Mouse (Mus musculus): Measurements from ENCODE around the gene Elfn1. TPM values are rescaled to one million over a fixed set of nuclear protein-coding genes. Genes with fewer than 3 reads are reported as not detected.
A peak's percentile ranks its signal among the peaks of the same experiment; 100 is the strongest.

Gene Elfn1
- total and polyA plus RNA-seq, 3 experiments = 0.04 to 0.06 TPM; not detected in 1

GRCm38 (mm10) chr5:139879694-139880093 is 28.0 kb upstream of the Elfn1 start:
- no peak for DNase-seq (ENCODE audit: extremely low read depth)
- Histone ChIP-seq H3K4me1 (ENCODE audit: control insufficient read depth in 1 of 2, insufficient read depth in 2 of 2) (no peaks in the 10 kb centered on the region), H3K4me2 (ENCODE audit: insufficient read depth, low read depth, poor library complexity, severe bottlenecking) (no peak overlapping the region), H3K27me3 (replicated peaks) (peaks cover 39% of the 10 kb centered on the region), H3K9ac (ENCODE audit: insufficient read depth, low read depth) (no peak overlapping the region), H3K9me3 (replicated peaks; ENCODE audit: low read length) (peaks cover 15% of the 10 kb centered on the region), H3K79me2 (replicated peaks; ENCODE audit: control insufficient read depth, extremely low read depth, insufficient read depth, poor library complexity, severe bottlenecking) (no peaks in the 10 kb centered on the region), H3K4me3 (replicated peaks in 1 of 3; ENCODE audit: low read depth in 2 of 3, low read length in 2 of 3, poor library complexity in 1 of 3) (no peak overlapping the region), H3K36me3 (replicated peaks in 1 of 2; ENCODE audit: control insufficient read depth in 1 of 2, insufficient read depth in 1 of 2, low read length in 1 of 2) (no peaks in the 10 kb centered on the region), H3K27ac (ENCODE audit: insufficient read depth, low read depth) (no peak overlapping the region)
- dilution Hi-C loops (cut with MboI; ENCODE audit: extremely low pct_ligation_motif_present, extremely low pct_unique_long_range_greater_than_20kb, low sequenced_read_pairs) (no loop called here), in situ Hi-C loops (cut with MboI; ENCODE audit: low pct_ligation_motif_present, low pct_unique_long_range_greater_than_20kb, low sequenced_read_pairs) (no loop called here)
- TF ChIP-seq HCFC1 (IDR thresholded peaks at IDR 0.05; ENCODE audit: low read depth, low read length) (no peak), NELFE (IDR thresholded peaks at IDR 0.05; ENCODE audit: low read depth, low read length) (no peak), UBTF (IDR thresholded peaks at IDR 0.05; ENCODE audit: low read depth, low read length) (no peak), MAX (IDR thresholded peaks at IDR 0.05; ENCODE audit: low read length) (no peak), USF1 (IDR thresholded peaks at IDR 0.05; ENCODE audit: low read depth, low read length) (no peak), TBP (conservative IDR thresholded peaks at IDR 0.05; ENCODE audit: low read depth, low read length) (no peak), JUN (IDR thresholded peaks at IDR 0.05; ENCODE audit: insufficient read depth, low read depth, low read length) (no peak), ETS1 (conservative IDR thresholded peaks at IDR 0.05; ENCODE audit: low read depth, low read length) (no peak), MEF2A (IDR thresholded peaks at IDR 0.05; ENCODE audit: borderline replicate concordance, low read depth, low read length) (no peak), TCF12 (IDR thresholded peaks at IDR 0.05; ENCODE audit: low read depth, low read length) (no peak)

GRCm38 (mm10) chr5:139881161-139881560 is 26.6 kb upstream of the Elfn1 start:
- Histone ChIP-seq H3K4me2 (ENCODE audit: insufficient read depth, low read depth, poor library complexity, severe bottlenecking) (no peak overlapping the region), H3K4me3 (replicated peaks in 1 of 3; ENCODE audit: low read depth in 2 of 3, low read length in 2 of 3, poor library complexity in 1 of 3) (no peak overlapping the region), H3K36me3 (replicated peaks in 1 of 2; ENCODE audit: control insufficient read depth in 1 of 2, insufficient read depth in 1 of 2, low read length in 1 of 2) (no peaks in the 10 kb centered on the region), H3K27ac (ENCODE audit: insufficient read depth, low read depth) (no peak overlapping the region), H3K79me2 (replicated peaks; ENCODE audit: control insufficient read depth, extremely low read depth, insufficient read depth, poor library complexity, severe bottlenecking) (no peaks in the 10 kb centered on the region), H3K27me3 (replicated peaks) (peaks cover 43% of the 10 kb centered on the region), H3K4me1 (ENCODE audit: control insufficient read depth in 1 of 2, insufficient read depth in 2 of 2) (no peaks in the 10 kb centered on the region), H3K9ac (ENCODE audit: insufficient read depth, low read depth) (no peak overlapping the region), H3K9me3 (replicated peaks; ENCODE audit: low read length) (peaks cover 18% of the 10 kb centered on the region)
- no peak for DNase-seq (ENCODE audit: extremely low read depth)
- in situ Hi-C loops (cut with MboI; ENCODE audit: low pct_ligation_motif_present, low pct_unique_long_range_greater_than_20kb, low sequenced_read_pairs) = no loop called here
- TF ChIP-seq HCFC1 (IDR thresholded peaks at IDR 0.05; ENCODE audit: low read depth, low read length) = no peak
- no peak for TF ChIP-seq EP300 (IDR thresholded peaks at IDR 0.05; ENCODE audit: low read length)
- TF ChIP-seq USF1 (IDR thresholded peaks at IDR 0.05; ENCODE audit: low read depth, low read length) = no peak
- no peak for TF ChIP-seq MAX (IDR thresholded peaks at IDR 0.05; ENCODE audit: low read length)
- TF ChIP-seq UBTF (IDR thresholded peaks at IDR 0.05; ENCODE audit: low read depth, low read length) = no peak
- TF ChIP-seq MEF2A (IDR thresholded peaks at IDR 0.05; ENCODE audit: borderline replicate concordance, low read depth, low read length) = no peak
- TF ChIP-seq CTCF (conservative IDR thresholded peaks at IDR 0.05 in 1 of 2, IDR thresholded peaks at IDR 0.05 in 1 of 2; ENCODE audit: low read depth in 2 of 2, low read length in 2 of 2) = 0 out of 4 replicates have a peak, but pooled peaks have one; percentile 9
- dilution Hi-C loops (cut with MboI; ENCODE audit: extremely low pct_ligation_motif_present, extremely low pct_unique_long_range_greater_than_20kb, low sequenced_read_pairs) = no loop called here

GRCm38 (mm10) chr5:139888624-139889023 is 19.1 kb upstream of the Elfn1 start:
- Histone ChIP-seq H3K9me3 (replicated peaks; ENCODE audit: low read length) (peaks cover 13% of the 10 kb centered on the region), H3K27ac (ENCODE audit: insufficient read depth, low read depth) (no peak overlapping the region), H3K4me3 (replicated peaks in 1 of 3; ENCODE audit: low read depth in 2 of 3, low read length in 2 of 3, poor library complexity in 1 of 3) (no peak overlapping the region), H3K9ac (ENCODE audit: insufficient read depth, low read depth) (no peak overlapping the region), H3K4me1 (ENCODE audit: control insufficient read depth in 1 of 2, insufficient read depth in 2 of 2) (peaks cover 0 to 16% of the 10 kb centered on the region in 2 experiments; a peak in 2 of 4 replicates), H3K4me2 (ENCODE audit: insufficient read depth, low read depth, poor library complexity, severe bottlenecking) (no peak overlapping the region), H3K36me3 (replicated peaks in 1 of 2; ENCODE audit: control insufficient read depth in 1 of 2, insufficient read depth in 1 of 2, low read length in 1 of 2) (no peaks in the 10 kb centered on the region), H3K27me3 (replicated peaks) (peaks cover 55% of the 10 kb centered on the region), H3K79me2 (replicated peaks; ENCODE audit: control insufficient read depth, extremely low read depth, insufficient read depth, poor library complexity, severe bottlenecking) (no peaks in the 10 kb centered on the region)
- dilution Hi-C loops (cut with MboI; ENCODE audit: extremely low pct_ligation_motif_present, extremely low pct_unique_long_range_greater_than_20kb, low sequenced_read_pairs) (no loop called here), in situ Hi-C loops (cut with MboI; ENCODE audit: low pct_ligation_motif_present, low pct_unique_long_range_greater_than_20kb, low sequenced_read_pairs) (no loop called here)
- TF ChIP-seq TCF12 (IDR thresholded peaks at IDR 0.05; ENCODE audit: low read depth, low read length) = no peak
- DNase-seq (ENCODE audit: extremely low read depth) = no peak
